Mouse (Mus musculus): Measurements from ENCODE around the gene Laptm5. TPM values are rescaled to one million over a fixed set of nuclear protein-coding genes. Genes with fewer than 3 reads are reported as not detected.
A peak's percentile ranks its signal among the peaks of the same experiment; 100 is the strongest.

Laptm5 gene
- total and polyA plus RNA-seq, 2 experiments from 2014 or later, result 28.2 to 36.2 TPM

GRCm38 (mm10) chr4:130944112-130944511, 31.2 kb downstream of the Laptm5 start, which contains the start of gene Matn1:
Gene Matn1, plus strand, starts transcription at chr4:130944385.
- H3K27me3 ChIP-seq (ENCODE audit: insufficient read depth, low read length), result no peaks in the 10 kb centered on the region
- DNase-seq (ENCODE audit: low spot score) (no peak), ATAC-seq (ENCODE audit: low FRiP score) (no peak)
- H3K36me3 ChIP-seq (ENCODE audit: insufficient read depth, low read length), result no peaks in the 10 kb centered on the region
- H3K27ac ChIP-seq (ENCODE audit: low read depth, low read length), result no peak within 1 kb of the TSS
- H3K9ac ChIP-seq (replicated peaks; ENCODE audit: low read length, poor library complexity, severe bottlenecking), result no peak within 1 kb of the TSS
- no peak within 1 kb of the TSS for H3K4me2 ChIP-seq (ENCODE audit: low read depth, low read length, poor library complexity, severe bottlenecking)
- no peak for TF ChIP-seq CTCF (IDR thresholded peaks at IDR 0.05)
- H3K4me1 ChIP-seq (ENCODE audit: insufficient read depth, low read length), result no peaks in the 10 kb centered on the region
- 68% methylated on average over 6 of the region's 6 CpGs for WGBS
- no peak within 1 kb of the TSS for H3K4me3 ChIP-seq (ENCODE audit: low read depth, low read length)
- no peaks in the 10 kb centered on the region for H3K9me3 ChIP-seq (ENCODE audit: low read length)

GRCm38 (mm10) chr4:130944779-130945178, 31.9 kb downstream of the Laptm5 start:
- H3K9me3 ChIP-seq (ENCODE audit: low read length), result no peaks in the 10 kb centered on the region
- H3K9ac ChIP-seq (replicated peaks; ENCODE audit: low read length, poor library complexity, severe bottlenecking), result no peak overlapping the region
- no peak overlapping the region for H3K27ac ChIP-seq (ENCODE audit: low read depth, low read length)
- TF ChIP-seq CTCF (IDR thresholded peaks at IDR 0.05), result no peak
- H3K36me3 ChIP-seq (ENCODE audit: insufficient read depth, low read length), result no peaks in the 10 kb centered on the region
- DNase-seq (ENCODE audit: low spot score), result no peak
- H3K27me3 ChIP-seq (ENCODE audit: insufficient read depth, low read length), result no peaks in the 10 kb centered on the region
- H3K4me1 ChIP-seq (ENCODE audit: insufficient read depth, low read length), result no peaks in the 10 kb centered on the region
- no peak overlapping the region for H3K4me3 ChIP-seq (ENCODE audit: low read depth, low read length)
- 80% methylated on average over 7 of the region's 7 CpGs for WGBS
- H3K4me2 ChIP-seq (ENCODE audit: low read depth, low read length, poor library complexity, severe bottlenecking), result no peak overlapping the region
- ATAC-seq (ENCODE audit: low FRiP score), result no peak

GRCm38 (mm10) chr4:130947094-130947647, 34.2 kb downstream of the Laptm5 start:
- 22% methylated on average over 13 of the region's 13 CpGs for WGBS
- Histone ChIP-seq H3K9me3 (ENCODE audit: low read length) (no peaks in the 10 kb centered on the region), H3K4me1 (ENCODE audit: insufficient read depth, low read length) (no peaks in the 10 kb centered on the region), H3K4me2 (ENCODE audit: low read depth, low read length, poor library complexity, severe bottlenecking) (no peak overlapping the region), H3K27ac (ENCODE audit: low read depth, low read length) (no peak overlapping the region), H3K27me3 (ENCODE audit: insufficient read depth, low read length) (no peaks in the 10 kb centered on the region), H3K9ac (replicated peaks; ENCODE audit: low read length, poor library complexity, severe bottlenecking) (no peak overlapping the region), H3K36me3 (ENCODE audit: insufficient read depth, low read length) (no peaks in the 10 kb centered on the region), H3K4me3 (ENCODE audit: low read depth, low read length) (no peak overlapping the region)
- ATAC-seq (ENCODE audit: low FRiP score) (no peak), DNase-seq (ENCODE audit: low spot score) (peak; percentile 73)
- peak; percentile 91 for TF ChIP-seq CTCF (IDR thresholded peaks at IDR 0.05)

GRCm38 (mm10) chr4:130949821-130950384, 37.0 kb downstream of the Laptm5 start:
- no peak for DNase-seq (ENCODE audit: low spot score)
- Histone ChIP-seq H3K4me3 (ENCODE audit: low read depth, low read length) (no peak overlapping the region), H3K9me3 (ENCODE audit: low read length) (no peaks in the 10 kb centered on the region), H3K9ac (replicated peaks; ENCODE audit: low read length, poor library complexity, severe bottlenecking) (no peak overlapping the region), H3K4me2 (ENCODE audit: low read depth, low read length, poor library complexity, severe bottlenecking) (no peak overlapping the region), H3K4me1 (ENCODE audit: insufficient read depth, low read length) (no peaks in the 10 kb centered on the region), H3K27me3 (ENCODE audit: insufficient read depth, low read length) (no peaks in the 10 kb centered on the region), H3K27ac (ENCODE audit: low read depth, low read length) (no peak overlapping the region), H3K36me3 (ENCODE audit: insufficient read depth, low read length) (no peaks in the 10 kb centered on the region)
- no peak for ATAC-seq (ENCODE audit: low FRiP score)
- 85% methylated on average over 35 of the region's 35 CpGs for WGBS
- TF ChIP-seq CTCF (IDR thresholded peaks at IDR 0.05), result no peak

GRCm38 (mm10) chr4:130952531-130952930, 39.6 kb downstream of the Laptm5 start:
- DNase-seq (ENCODE audit: low spot score), result peak; percentile 40
- Histone ChIP-seq H3K4me1 (ENCODE audit: insufficient read depth, low read length) (no peaks in the 10 kb centered on the region), H3K4me2 (ENCODE audit: low read depth, low read length, poor library complexity, severe bottlenecking) (no peak overlapping the region), H3K27ac (ENCODE audit: low read depth, low read length) (no peak overlapping the region), H3K9me3 (ENCODE audit: low read length) (no peaks in the 10 kb centered on the region), H3K27me3 (ENCODE audit: insufficient read depth, low read length) (no peaks in the 10 kb centered on the region; the same call in 1 of the 2 replicates), H3K4me3 (ENCODE audit: low read depth, low read length) (no peak overlapping the region), H3K9ac (replicated peaks; ENCODE audit: low read length, poor library complexity, severe bottlenecking) (no peak overlapping the region), H3K36me3 (ENCODE audit: insufficient read depth, low read length) (no peaks in the 10 kb centered on the region)
- no peak for ATAC-seq (ENCODE audit: low FRiP score)
- WGBS, result 41% methylated on average over 17 of the region's 17 CpGs
- TF ChIP-seq CTCF (IDR thresholded peaks at IDR 0.05), result peak; percentile 57

GRCm38 (mm10) chr4:130957156-130957555, 44.2 kb downstream of the Laptm5 start:
- Histone ChIP-seq H3K4me1 (ENCODE audit: insufficient read depth, low read length) (no peaks in the 10 kb centered on the region), H3K9ac (replicated peaks; ENCODE audit: low read length, poor library complexity, severe bottlenecking) (no peak overlapping the region), H3K36me3 (ENCODE audit: insufficient read depth, low read length) (no peaks in the 10 kb centered on the region), H3K4me3 (ENCODE audit: low read depth, low read length) (no peak overlapping the region), H3K9me3 (ENCODE audit: low read length) (no peaks in the 10 kb centered on the region), H3K27ac (ENCODE audit: low read depth, low read length) (no peak overlapping the region), H3K27me3 (ENCODE audit: insufficient read depth, low read length) (no peaks in the 10 kb centered on the region; the same call in 1 of the 2 replicates), H3K4me2 (ENCODE audit: low read depth, low read length, poor library complexity, severe bottlenecking) (no peak overlapping the region)
- no peak for DNase-seq (ENCODE audit: low spot score)
- 72% methylated on average over 10 of the region's 10 CpGs for WGBS
- TF ChIP-seq CTCF (IDR thresholded peaks at IDR 0.05), result no peak
- no peak for ATAC-seq (ENCODE audit: low FRiP score)
